Mouse (Mus musculus) spleen, adult 2 months (tissue): ENCODE data around the gene Flrt1. TPM values are rescaled to one million over a fixed set of nuclear protein-coding genes. Genes with fewer than 3 reads are reported as not detected.
A peak's percentile ranks its signal among the peaks of the same experiment; 100 is the strongest.

Experiments used
- DNase-seq, 2 experiments: peaks; one replicate each; pipeline versions ENCODE4 v3.0.0 to v3.0.0-alpha.2; 2012 to 2021; ENCODE audit warnings: low spot score in 2 of 2, low read depth in 1 of 2
- H3K27ac ChIP-seq: fragments of 200-500 bp; 2 replicates; pipeline ENCODE4 v1.5.1; 2012; ENCODE audit warnings: low read length, inconsistent platforms; ENCODE audit not compliant: insufficient read depth
- H3K27me3 ChIP-seq: fragments of 200-500 bp; 2 replicates; pipeline ENCODE4 v1.6.1; 2012; ENCODE audit warnings: mild to moderate bottlenecking, moderate library complexity, low read length, inconsistent platforms; ENCODE audit not compliant: control insufficient read depth, insufficient read depth
- H3K36me3 ChIP-seq: fragments of 200-500 bp; 2 replicates; pipeline ENCODE4 v1.6.1; 2012; ENCODE audit warnings: mild to moderate bottlenecking, low read length, inconsistent platforms; ENCODE audit not compliant: control insufficient read depth, insufficient read depth
- H3K4me1 ChIP-seq: fragments of 200-500 bp; 2 replicates; pipeline ENCODE4 v1.6.1; 2011; ENCODE audit warnings: inconsistent platforms; ENCODE audit not compliant: control insufficient read depth, insufficient read depth, insufficient read length
- H3K4me3 ChIP-seq: fragments of 200-500 bp; 2 replicates; pipeline ENCODE4 v1.5.1; 2011; ENCODE audit warnings: mild to moderate bottlenecking, inconsistent platforms; ENCODE audit not compliant: insufficient read depth, insufficient read length; ENCODE audit errors: extremely low read depth
- CTCF ChIP-seq: fragments of 200-500 bp; IDR thresholded peaks from 2 replicates; pipeline ENCODE4 v1.5.1; 2011; ENCODE audit warnings: mild to moderate bottlenecking, inconsistent platforms; ENCODE audit not compliant: insufficient read depth, insufficient read length, insufficient replicate concordance; ENCODE audit errors: extremely low read depth
- POLR2A ChIP-seq: fragments of 200-500 bp; IDR thresholded peaks from 2 replicates; pipeline ENCODE4 v1.6.1; 2011; ENCODE audit warnings: low read depth, low read length, inconsistent platforms
- WGBS: fragments of 180-500 bp; shearing (Covaris S2); methylation state at CpG from one replicate; pipeline ENCODE4 v1.1.7; 2018; 5-methylcytosine and 5-hydroxymethylcytosine counted together
- polyA plus RNA-seq: library from polyadenylated mRNA; depleted of rRNA; stranded (reverse); fragments of >200 nt; gene quantifications from 2 replicates; pipeline ENCODE4 v1.2.3, GENCODE M21; 2012

The Flrt1 gene
- polyA plus RNA-seq, 1 experiment = 0.16 TPM

GRCm38 (mm10) chr19:7140373-7140772 is 34.8 kb upstream of the Flrt1 start:
- 76% methylated on average over 6 of the region's 6 CpGs for WGBS
- TF ChIP-seq CTCF = no peak
- TF ChIP-seq POLR2A = no peak
- no peak overlapping the region for H3K4me3 ChIP-seq
- no peaks in the 10 kb centered on the region for H3K27me3 ChIP-seq
- H3K36me3 ChIP-seq = no peaks in the 10 kb centered on the region
- no peak overlapping the region for H3K27ac ChIP-seq
- no peak for DNase-seq
- H3K4me1 ChIP-seq = peaks cover 12% of the 10 kb centered on the region; the same call in 1 of the 2 replicates

GRCm38 (mm10) chr19:7139321-7139720 is 33.8 kb upstream of the Flrt1 start:
- H3K4me3 ChIP-seq = no peak overlapping the region
- no peak overlapping the region for H3K27ac ChIP-seq
- no peak for DNase-seq
- H3K27me3 ChIP-seq = no peaks in the 10 kb centered on the region
- 73% methylated on average over 4 of the region's 4 CpGs for WGBS
- H3K36me3 ChIP-seq = no peaks in the 10 kb centered on the region
- no peak for TF ChIP-seq CTCF
- no peak for TF ChIP-seq POLR2A
- peaks cover 20% of the 10 kb centered on the region; the same call in 1 of the 2 replicates for H3K4me1 ChIP-seq

GRCm38 (mm10) chr19:7138327-7138726 is 32.8 kb upstream of the Flrt1 start:
- TF ChIP-seq CTCF (no peak), POLR2A (no peak)
- whole genome bisulfite sequencing = 59% methylated on average over 14 of the region's 14 CpGs
- DNase-seq = no peak
- no peaks in the 10 kb centered on the region for H3K36me3 ChIP-seq
- peaks cover 11% of the 10 kb centered on the region; the same call in 1 of the 2 replicates for H3K4me1 ChIP-seq
- no peak overlapping the region for H3K4me3 ChIP-seq
- no peak overlapping the region for H3K27ac ChIP-seq
- no peaks in the 10 kb centered on the region for H3K27me3 ChIP-seq

- TF ChIP-seq POLR2A (no peak), CTCF (no peak)
- Histone ChIP-seq H3K36me3 (no peaks in the 10 kb centered on the region), H3K27ac (no peak overlapping the region), H3K4me3 (no peak overlapping the region), H3K27me3 (no peaks in the 10 kb centered on the region), H3K4me1 (peaks cover 11% of the 10 kb centered on the region; the same call in 1 of the 2 replicates)
- WGBS = 88% methylated on average over 14 of the region's 14 CpGs
- no peak for DNase-seq
Observed at GRCm38 (mm10) chr19:7136714-7137498, 31.4 kb upstream of the Flrt1 start.

- Histone ChIP-seq H3K27ac (no peak overlapping the region), H3K27me3 (no peaks in the 10 kb centered on the region), H3K36me3 (no peaks in the 10 kb centered on the region), H3K4me1 (peaks cover 11% of the 10 kb centered on the region; the same call in 1 of the 2 replicates), H3K4me3 (no peak overlapping the region)
- TF ChIP-seq POLR2A (no peak), CTCF (no peak)
- DNase-seq = no peak
- 85% methylated on average over 9 of the region's 9 CpGs for WGBS
Observed at GRCm38 (mm10) chr19:7136016-7136415, 30.5 kb upstream of the Flrt1 start.

GRCm38 (mm10) chr19:7135525-7135924 is 30.0 kb upstream of the Flrt1 start:
- Histone ChIP-seq H3K4me3 (no peak overlapping the region), H3K36me3 (no peaks in the 10 kb centered on the region), H3K27ac (no peak overlapping the region), H3K4me1 (peaks cover 11% of the 10 kb centered on the region; the same call in 1 of the 2 replicates), H3K27me3 (no peaks in the 10 kb centered on the region)
- 47% methylated on average over 9 of the region's 9 CpGs for WGBS
- TF ChIP-seq POLR2A (no peak), CTCF (no peak)
- DNase-seq = no peak

GRCm38 (mm10) chr19:7134631-7135091 is 29.1 kb upstream of the Flrt1 start:
- Histone ChIP-seq H3K4me3 (no peak overlapping the region), H3K27ac (0 out of 2 replicates have a peak overlapping the region, but pooled peaks have one; percentile 4)
- WGBS = 85% methylated on average over 17 of the region's 17 CpGs

More at GRCm38 (mm10) chr19:7134631-7135091, 29.1 kb upstream of the Flrt1 start:
- H3K36me3 ChIP-seq = no peaks in the 10 kb centered on the region
- H3K27me3 ChIP-seq = no peaks in the 10 kb centered on the region
- DNase-seq = no peak
- peaks cover 11% of the 10 kb centered on the region; the same call in 1 of the 2 replicates for H3K4me1 ChIP-seq
- TF ChIP-seq POLR2A = no peak
- TF ChIP-seq CTCF = no peak
